Mouse (Mus musculus): ENCODE data around the gene Tmem185b. TPM values are rescaled to one million over a fixed set of nuclear protein-coding genes. Genes with fewer than 3 reads are reported as not detected.

Tmem185b gene
- polyA plus RNA-seq, 1 experiment from 2014 or later: 17.6 TPM

DNA sequence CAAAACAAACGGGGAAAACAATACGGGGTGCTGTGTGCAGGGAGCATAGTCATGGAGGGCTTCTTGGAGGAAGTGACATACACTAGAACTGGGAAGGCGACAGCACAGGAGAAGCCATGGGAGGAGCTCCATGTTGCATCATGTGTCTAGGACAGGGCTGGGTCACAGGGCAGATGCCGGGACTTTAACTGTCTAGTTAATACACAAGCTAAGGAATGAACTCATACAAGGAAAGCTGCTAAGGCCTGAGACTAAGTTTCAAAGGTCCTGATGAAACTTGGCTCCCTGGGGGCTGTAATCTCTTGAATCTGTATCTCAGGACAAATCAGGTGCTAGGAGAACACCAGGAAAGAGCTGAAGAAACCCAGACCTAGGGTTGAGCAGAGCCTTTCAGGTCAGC lies 3.2 kb upstream of the Tmem185b start:
- no peak for DNase-seq (ENCODE audit: low spot score)
- Histone ChIP-seq H3K9me3 (ENCODE audit: control insufficient read depth, low read length) (peaks cover 8% of the 10 kb centered on the region; the same call in 1 of the 2 replicates), H3K27me3 (replicated peaks; ENCODE audit: control insufficient read depth, insufficient read depth, low read length) (no peaks in the 10 kb centered on the region), H3K9ac (ENCODE audit: low read depth, low read length) (no peak overlapping the region), H3K4me3 (ENCODE audit: low read depth, low read length) (no peak overlapping the region), H3K4me1 (replicated peaks; ENCODE audit: control insufficient read depth, insufficient read depth, low read length) (peaks cover 14% of the 10 kb centered on the region), H3K4me2 (no peak overlapping the region), H3K27ac (ENCODE audit: low read depth, low read length) (no peak overlapping the region), H3K36me3 (ENCODE audit: control insufficient read depth, insufficient read depth, low read length) (peaks cover 11% of the 10 kb centered on the region)
- 69% methylated on average over 4 of the region's 4 CpGs for WGBS
- no peak for ATAC-seq (replicated peaks; ENCODE audit: low FRiP score)

DNA sequence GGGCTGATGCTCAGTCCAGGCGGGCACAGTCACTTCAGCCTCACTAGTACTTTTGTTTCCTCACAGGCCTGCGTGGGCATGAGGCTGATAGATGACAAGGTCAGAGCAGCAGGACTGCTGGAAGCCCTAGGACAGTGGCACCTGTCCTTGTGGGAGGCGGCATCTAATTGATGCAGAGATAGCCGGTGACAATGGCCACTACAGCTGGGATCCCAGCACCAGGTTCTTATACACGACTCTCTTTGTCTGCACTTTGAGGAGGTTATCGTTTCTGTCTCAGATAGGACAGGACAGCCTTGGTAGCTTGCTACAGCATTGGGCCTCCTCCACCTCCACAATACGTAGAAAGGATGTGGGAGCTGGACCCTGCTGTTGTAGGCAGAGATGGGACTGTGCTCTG lies 2.6 kb upstream of the Tmem185b start:
- peaks cover 14% of the 10 kb centered on the region for H3K4me1 ChIP-seq (replicated peaks; ENCODE audit: control insufficient read depth, insufficient read depth, low read length)
- ATAC-seq (replicated peaks; ENCODE audit: low FRiP score) (no peak), DNase-seq (ENCODE audit: low spot score) (no peak)
- H3K27me3 ChIP-seq (replicated peaks; ENCODE audit: control insufficient read depth, insufficient read depth, low read length): no peaks in the 10 kb centered on the region
- WGBS: 79% methylated on average over 7 of the region's 7 CpGs
- H3K9ac ChIP-seq (ENCODE audit: low read depth, low read length): no peak overlapping the region
- no peak overlapping the region for H3K27ac ChIP-seq (ENCODE audit: low read depth, low read length)
- no peak overlapping the region for H3K4me2 ChIP-seq
- H3K4me3 ChIP-seq (ENCODE audit: low read depth, low read length): no peak overlapping the region
- H3K9me3 ChIP-seq (ENCODE audit: control insufficient read depth, low read length): peaks cover 8% of the 10 kb centered on the region; the same call in 1 of the 2 replicates
- peaks cover 13% of the 10 kb centered on the region for H3K36me3 ChIP-seq (ENCODE audit: control insufficient read depth, insufficient read depth, low read length)

DNA sequence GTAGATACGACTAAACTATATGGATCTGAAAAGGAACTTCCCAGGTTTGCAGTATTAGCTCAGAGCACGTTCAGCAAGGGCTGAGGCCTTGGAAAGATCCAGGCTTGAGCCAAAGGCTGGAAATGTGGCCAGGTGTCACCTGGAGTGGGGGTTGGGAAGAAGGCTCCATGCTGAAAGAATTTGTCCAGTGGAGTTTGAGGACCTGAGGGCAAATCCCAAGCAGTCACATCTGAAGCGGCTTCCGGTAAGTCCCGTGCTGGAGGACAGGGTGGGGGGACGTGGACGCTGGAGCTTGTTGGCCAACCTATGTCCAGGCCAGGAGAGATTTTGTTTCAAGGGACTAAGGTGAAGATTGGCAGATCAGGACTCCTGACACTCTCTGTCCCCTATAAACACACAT lies 2.1 kb upstream of the Tmem185b start:
- Histone ChIP-seq H3K27ac (ENCODE audit: low read depth, low read length) (no peak overlapping the region), H3K9ac (ENCODE audit: low read depth, low read length) (no peak overlapping the region), H3K9me3 (ENCODE audit: control insufficient read depth, low read length) (peaks cover 8% of the 10 kb centered on the region; the same call in 1 of the 2 replicates), H3K36me3 (ENCODE audit: control insufficient read depth, insufficient read depth, low read length) (peaks cover 18% of the 10 kb centered on the region), H3K4me3 (ENCODE audit: low read depth, low read length) (no peak overlapping the region), H3K27me3 (replicated peaks; ENCODE audit: control insufficient read depth, insufficient read depth, low read length) (no peaks in the 10 kb centered on the region), H3K4me1 (replicated peaks; ENCODE audit: control insufficient read depth, insufficient read depth, low read length) (peaks cover 14% of the 10 kb centered on the region), H3K4me2 (no peak overlapping the region)
- DNase-seq (ENCODE audit: low spot score) (no peak), ATAC-seq (replicated peaks; ENCODE audit: low FRiP score) (no peak)
- 88% methylated on average over 7 of the region's 7 CpGs for WGBS

DNA sequence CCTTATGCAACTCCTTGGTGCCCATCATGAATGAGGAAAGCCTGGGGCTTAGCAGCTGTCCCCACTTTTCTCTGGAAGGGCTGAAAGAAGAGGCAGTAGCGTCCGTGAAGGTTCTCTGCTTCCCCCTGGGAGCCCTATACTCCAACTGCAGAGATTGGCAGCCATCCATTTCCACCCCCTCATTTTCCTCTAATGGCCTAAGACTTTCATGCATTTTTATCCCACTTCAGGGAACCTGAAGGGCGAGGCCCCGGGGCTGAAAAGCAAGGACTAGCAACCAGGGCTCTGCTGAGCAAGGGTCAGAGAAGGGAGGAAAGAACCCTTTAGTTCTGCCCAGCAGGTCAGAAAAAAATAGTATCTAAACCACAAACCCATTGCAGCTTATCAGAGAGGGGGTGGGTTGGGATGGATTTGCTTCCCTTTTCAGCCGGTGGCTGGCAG lies 936 bp upstream of the Tmem185b start:
- H3K9ac ChIP-seq (ENCODE audit: low read depth, low read length): 0 out of 2 replicates have a peak overlapping the region, but pooled peaks have one; percentile 27
- peaks cover 8% of the 10 kb centered on the region; the same call in 1 of the 2 replicates for H3K9me3 ChIP-seq (ENCODE audit: control insufficient read depth, low read length)
- ATAC-seq (replicated peaks; ENCODE audit: low FRiP score): no peak
- peak overlapping the region; percentile 63 for H3K4me3 ChIP-seq (ENCODE audit: low read depth, low read length)
- no peak for DNase-seq (ENCODE audit: low spot score)
- H3K36me3 ChIP-seq (ENCODE audit: control insufficient read depth, insufficient read depth, low read length): peaks cover 28% of the 10 kb centered on the region
- H3K4me1 ChIP-seq (replicated peaks; ENCODE audit: control insufficient read depth, insufficient read depth, low read length): peaks cover 14% of the 10 kb centered on the region
- WGBS: 27% methylated on average over 5 of the region's 5 CpGs
- H3K27me3 ChIP-seq (replicated peaks; ENCODE audit: control insufficient read depth, insufficient read depth, low read length): no peaks in the 10 kb centered on the region
- H3K4me2 ChIP-seq: peak overlapping the region; percentile 94
- no peak overlapping the region for H3K27ac ChIP-seq (ENCODE audit: low read depth, low read length)

DNA sequence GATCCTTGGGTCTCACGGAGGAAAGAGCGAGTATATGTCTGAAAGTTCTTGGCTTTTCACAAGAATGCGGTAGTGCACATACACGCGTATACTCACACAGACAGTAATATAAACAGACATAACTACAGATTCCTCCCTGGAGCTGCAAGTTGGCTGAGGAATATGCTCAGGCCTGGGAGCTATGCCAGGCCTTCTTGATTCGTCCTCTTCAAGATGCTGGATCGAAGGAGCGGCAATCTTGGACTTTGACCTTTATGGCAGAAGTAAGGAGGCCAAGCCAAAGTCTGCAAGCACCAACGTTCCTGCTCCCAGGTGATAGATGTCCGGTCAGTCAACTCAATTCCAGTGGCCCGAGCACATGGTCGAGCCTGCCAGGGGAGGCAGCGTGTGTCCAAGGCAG lies 5.0 kb downstream of the Tmem185b start:
- Histone ChIP-seq H3K4me1 (replicated peaks; ENCODE audit: control insufficient read depth, insufficient read depth, low read length) (peaks cover 6% of the 10 kb centered on the region), H3K9me3 (ENCODE audit: control insufficient read depth, low read length) (peaks cover 8% of the 10 kb centered on the region; the same call in 1 of the 2 replicates), H3K4me2 (no peak overlapping the region), H3K36me3 (ENCODE audit: control insufficient read depth, insufficient read depth, low read length) (peaks cover 28% of the 10 kb centered on the region), H3K4me3 (ENCODE audit: low read depth, low read length) (no peak overlapping the region), H3K27ac (ENCODE audit: low read depth, low read length) (no peak overlapping the region), H3K9ac (ENCODE audit: low read depth, low read length) (no peak overlapping the region), H3K27me3 (replicated peaks; ENCODE audit: control insufficient read depth, insufficient read depth, low read length) (no peaks in the 10 kb centered on the region)
- 90% methylated on average over 13 of the region's 13 CpGs for WGBS
- no peak for ATAC-seq (replicated peaks; ENCODE audit: low FRiP score)
- no peak for DNase-seq (ENCODE audit: low spot score)

DNA sequence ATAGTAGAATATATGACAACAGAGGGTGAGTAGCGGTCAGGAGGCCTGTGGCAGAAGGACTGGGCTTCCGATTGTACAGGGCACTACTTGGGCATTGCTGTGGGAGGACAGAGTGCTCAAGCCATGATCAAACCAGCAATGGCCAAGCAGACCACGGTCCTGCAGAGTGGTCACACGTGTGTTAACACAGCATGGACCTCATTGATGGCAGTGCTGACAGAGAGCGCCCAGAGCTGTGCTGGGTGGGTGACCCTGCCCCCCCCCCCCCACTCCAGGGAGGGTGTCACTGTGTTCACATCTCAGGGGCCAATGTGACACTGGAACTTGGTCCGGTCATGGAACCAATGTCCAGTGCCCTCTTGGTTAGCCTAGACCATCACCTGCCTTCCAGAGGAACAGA lies 6.2 kb downstream of the Tmem185b start:
- WGBS: 88% methylated on average over 6 of the region's 6 CpGs
- ATAC-seq (replicated peaks; ENCODE audit: low FRiP score): 0 out of 2 replicates have a peak, but pooled peaks have one; percentile 22

DNA sequence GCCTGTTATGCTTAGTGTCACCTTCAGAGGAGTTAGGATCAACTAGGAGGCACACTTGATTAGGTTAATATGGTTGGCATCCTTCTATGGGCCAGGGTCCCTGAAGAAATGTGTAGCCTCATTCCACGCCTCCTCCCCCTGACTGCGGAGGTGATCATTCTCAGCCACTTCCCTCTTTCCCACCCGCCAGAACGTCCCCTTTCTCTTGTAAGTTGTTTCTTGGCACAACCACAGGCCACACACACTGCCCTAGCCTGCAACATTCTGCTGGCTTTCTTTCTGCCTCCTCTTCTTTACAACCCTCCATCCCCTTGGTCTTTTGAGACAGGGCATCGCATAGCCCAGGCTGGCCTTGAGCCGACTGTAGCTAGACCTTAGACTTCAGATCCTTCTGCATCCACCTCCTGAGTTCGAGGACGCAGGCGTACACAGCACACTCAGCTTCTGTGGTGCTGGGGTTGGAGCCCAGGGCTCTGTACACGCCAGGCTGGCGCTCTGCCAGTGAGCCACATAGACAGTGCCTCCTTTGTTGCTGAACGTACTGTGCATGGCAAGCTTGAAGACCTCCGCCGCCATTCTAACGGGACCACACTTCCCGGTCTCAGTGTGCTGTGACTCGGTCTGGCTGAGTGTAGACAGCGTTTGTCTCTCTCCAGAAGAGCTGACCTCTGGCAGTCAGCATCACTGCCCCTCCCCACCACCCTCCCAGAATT lies 7.3 kb downstream of the Tmem185b start:
- WGBS: 82% methylated on average over 18 of the region's 18 CpGs
- H3K27me3 ChIP-seq (replicated peaks; ENCODE audit: control insufficient read depth, insufficient read depth, low read length): no peaks in the 10 kb centered on the region
- H3K4me3 ChIP-seq (ENCODE audit: low read depth, low read length): no peak overlapping the region
- peaks cover 16% of the 10 kb centered on the region for H3K36me3 ChIP-seq (ENCODE audit: control insufficient read depth, insufficient read depth, low read length)
- no peak overlapping the region for H3K4me2 ChIP-seq
- H3K9me3 ChIP-seq (ENCODE audit: control insufficient read depth, low read length): no peaks in the 10 kb centered on the region
- H3K9ac ChIP-seq (ENCODE audit: low read depth, low read length): no peak overlapping the region
- H3K27ac ChIP-seq (ENCODE audit: low read depth, low read length): no peak overlapping the region
- DNase-seq (ENCODE audit: low spot score) (no peak), ATAC-seq (replicated peaks; ENCODE audit: low FRiP score) (no peak)
- no peaks in the 10 kb centered on the region for H3K4me1 ChIP-seq (replicated peaks; ENCODE audit: control insufficient read depth, insufficient read depth, low read length)

More for the DNA sequence above, 6.2 kb downstream of the Tmem185b start:
- Histone ChIP-seq H3K27me3 (replicated peaks; ENCODE audit: control insufficient read depth, insufficient read depth, low read length) (no peaks in the 10 kb centered on the region), H3K4me1 (replicated peaks; ENCODE audit: control insufficient read depth, insufficient read depth, low read length) (no peaks in the 10 kb centered on the region), H3K27ac (ENCODE audit: low read depth, low read length) (no peak overlapping the region), H3K9ac (ENCODE audit: low read depth, low read length) (no peak overlapping the region), H3K4me2 (no peak overlapping the region), H3K9me3 (ENCODE audit: control insufficient read depth, low read length) (peaks cover 4% of the 10 kb centered on the region; the same call in 1 of the 2 replicates), H3K4me3 (ENCODE audit: low read depth, low read length) (no peak overlapping the region), H3K36me3 (ENCODE audit: control insufficient read depth, insufficient read depth, low read length) (peaks cover 22% of the 10 kb centered on the region)
- no peak for DNase-seq (ENCODE audit: low spot score)

DNA sequence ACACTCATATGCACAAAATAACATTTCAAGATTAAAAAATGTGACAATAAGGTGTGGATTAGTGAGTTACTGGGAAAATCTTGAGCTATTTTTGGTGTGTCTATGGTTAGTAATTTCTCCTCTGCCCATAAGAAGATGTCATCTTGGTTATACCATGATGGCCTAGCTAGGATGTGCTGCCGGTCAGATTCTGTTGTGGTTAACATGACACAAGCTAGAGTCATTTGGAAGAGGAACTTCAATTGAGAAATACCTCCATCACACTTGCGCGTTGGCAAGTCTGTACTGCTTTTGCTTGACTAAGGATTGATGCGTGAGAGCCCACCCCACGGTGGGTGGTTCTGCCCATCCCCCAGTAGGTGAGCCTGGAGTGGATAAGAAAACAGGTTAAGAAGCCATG lies 8.4 kb downstream of the Tmem185b start:
- Histone ChIP-seq H3K4me2 (no peak overlapping the region), H3K9ac (ENCODE audit: low read depth, low read length) (no peak overlapping the region), H3K27me3 (replicated peaks; ENCODE audit: control insufficient read depth, insufficient read depth, low read length) (no peaks in the 10 kb centered on the region), H3K27ac (ENCODE audit: low read depth, low read length) (no peak overlapping the region), H3K4me3 (ENCODE audit: low read depth, low read length) (no peak overlapping the region), H3K9me3 (ENCODE audit: control insufficient read depth, low read length) (no peaks in the 10 kb centered on the region), H3K4me1 (replicated peaks; ENCODE audit: control insufficient read depth, insufficient read depth, low read length) (no peaks in the 10 kb centered on the region), H3K36me3 (ENCODE audit: control insufficient read depth, insufficient read depth, low read length) (0 out of 2 replicates have a peak, but pooled peaks cover 6% of the 10 kb centered on the region)
- no peak for DNase-seq (ENCODE audit: low spot score)
- ATAC-seq (replicated peaks; ENCODE audit: low FRiP score): no peak
- WGBS: 69% methylated on average over 5 of the region's 5 CpGs

DNA sequence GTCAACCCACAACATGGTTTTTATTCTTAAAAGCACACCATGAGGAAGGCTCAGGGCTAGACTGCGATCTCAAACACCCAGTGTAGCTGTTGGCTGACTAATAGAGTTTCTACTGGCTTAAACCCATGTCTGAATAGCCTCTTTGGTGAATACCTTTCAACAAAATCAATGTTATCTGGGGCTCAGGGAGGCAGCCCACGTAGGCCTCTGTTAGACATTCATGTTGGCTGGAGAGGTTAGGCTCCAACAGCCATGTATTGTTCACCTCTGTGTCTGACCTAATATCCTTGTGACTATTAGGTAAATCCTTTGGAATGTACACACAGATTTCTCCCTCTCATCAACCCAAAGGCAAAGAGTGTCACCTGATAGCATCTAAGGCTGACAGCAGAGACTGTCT lies 10.2 kb downstream of the Tmem185b start:
- no peak overlapping the region for H3K27ac ChIP-seq (ENCODE audit: low read depth, low read length)
- ATAC-seq (replicated peaks; ENCODE audit: low FRiP score): no peak
- H3K9me3 ChIP-seq (ENCODE audit: control insufficient read depth, low read length): no peaks in the 10 kb centered on the region
- WGBS: 74% methylated on average over 2 of the region's 2 CpGs
- H3K9ac ChIP-seq (ENCODE audit: low read depth, low read length): no peak overlapping the region
- H3K4me1 ChIP-seq (replicated peaks; ENCODE audit: control insufficient read depth, insufficient read depth, low read length): no peaks in the 10 kb centered on the region; the same call in 1 of the 2 replicates
- no peaks in the 10 kb centered on the region for H3K36me3 ChIP-seq (ENCODE audit: control insufficient read depth, insufficient read depth, low read length)
- H3K4me3 ChIP-seq (ENCODE audit: low read depth, low read length): no peak overlapping the region
- H3K27me3 ChIP-seq (replicated peaks; ENCODE audit: control insufficient read depth, insufficient read depth, low read length): no peaks in the 10 kb centered on the region
- H3K4me2 ChIP-seq: no peak overlapping the region
- no peak for DNase-seq (ENCODE audit: low spot score)

Measured in liver, embryonic 11.5 days (tissue).